Mouse (Mus musculus) urinary bladder, postnatal 25 days (tissue): ENCODE results near the gene Gadd45gip1.

Experiments used
- DNase-seq: peaks from one replicate; pipeline ENCODE4 v3.0.0; 2022; ENCODE audit warnings: low spot score

The Gadd45gip1 gene

GRCm38 (mm10) chr8:84831490-84831889, at the start of gene Gadd45gip1:
TSS of gene Gadd45gip1 (plus strand) at chr8:84831522.
- DNase-seq = no peak

- DNase-seq = no peak
Measured at GRCm38 (mm10) chr8:84781686-84782505, 49.4 kb upstream of the Gadd45gip1 start.

- no peak for DNase-seq
Measured at GRCm38 (mm10) chr8:84782680-84783079, 48.6 kb upstream of the Gadd45gip1 start.

- no peak for DNase-seq
Measured at GRCm38 (mm10) chr8:84783198-84783918, 48.0 kb upstream of the Gadd45gip1 start.

- DNase-seq = no peak
Measured at GRCm38 (mm10) chr8:84783919-84784581, 47.3 kb upstream of the Gadd45gip1 start.

GRCm38 (mm10) chr8:84784681-84785505, 46.4 kb upstream of the Gadd45gip1 start:
- no peak for DNase-seq

- DNase-seq = no peak
Measured at GRCm38 (mm10) chr8:84785506-84785755, 45.9 kb upstream of the Gadd45gip1 start.

- DNase-seq = no peak
Measured at GRCm38 (mm10) chr8:84785756-84786677, 45.3 kb upstream of the Gadd45gip1 start.

- no peak for DNase-seq
Measured at GRCm38 (mm10) chr8:84786801-84787467, 44.4 kb upstream of the Gadd45gip1 start.

- DNase-seq = no peak
Measured at GRCm38 (mm10) chr8:84787523-84788302, 43.6 kb upstream of the Gadd45gip1 start.

- DNase-seq = peak; percentile 58
Measured at GRCm38 (mm10) chr8:84788896-84789295, 42.4 kb upstream of the Gadd45gip1 start.

GRCm38 (mm10) chr8:84789345-84789744, 42.0 kb upstream of the Gadd45gip1 start:
- no peak for DNase-seq

- DNase-seq = no peak
Measured at GRCm38 (mm10) chr8:84789855-84790486, 41.4 kb upstream of the Gadd45gip1 start.

- no peak for DNase-seq
Measured at GRCm38 (mm10) chr8:84790537-84790936, 40.8 kb upstream of the Gadd45gip1 start.

GRCm38 (mm10) chr8:84792429-84792947, 38.8 kb upstream of the Gadd45gip1 start:
- no peak for DNase-seq

- DNase-seq = no peak
Measured at GRCm38 (mm10) chr8:84793134-84793533, 38.2 kb upstream of the Gadd45gip1 start.

GRCm38 (mm10) chr8:84793791-84794485, 37.4 kb upstream of the Gadd45gip1 start:
- DNase-seq = no peak

GRCm38 (mm10) chr8:84794486-84794885, 36.8 kb upstream of the Gadd45gip1 start:
- DNase-seq = no peak
